Mouse (Mus musculus): ENCODE measurements at regions not wholly inside any gene's neighbourhood (a gene's known extent, or its start where the extent isn't known, plus 50 kb on each side); places are given as distances from the start of the nearest gene placed in this dataset.

GRCm38 (mm10) chr7:135942826-135943225 is 226.7 kb upstream of the Mki67 start:
- Histone ChIP-seq H3K4me2 (ENCODE audit: low read length) (no peak overlapping the region), H3K36me3 (ENCODE audit: control insufficient read depth, insufficient read depth, low read length) (no peaks in the 10 kb centered on the region), H3K4me1 (replicated peaks; ENCODE audit: control insufficient read depth, insufficient read depth, low read length) (no peaks in the 10 kb centered on the region), H3K27ac (ENCODE audit: low read depth) (no peak overlapping the region), H3K4me3 (ENCODE audit: low read depth, low read length) (no peak overlapping the region), H3K27me3 (replicated peaks; ENCODE audit: control insufficient read depth, insufficient read depth, low read length) (no peaks in the 10 kb centered on the region), H3K9ac (ENCODE audit: low read length) (no peak overlapping the region), H3K9me3 (ENCODE audit: control insufficient read depth, low read length) (no peaks in the 10 kb centered on the region)
- DNase-seq (ENCODE audit: low spot score) (no peak), ATAC-seq (replicated peaks; ENCODE audit: low FRiP score, low TSS enrichment, low read depth) (no peak)
- 77% methylated on average over 2 of the region's 2 CpGs for WGBS

DNA sequence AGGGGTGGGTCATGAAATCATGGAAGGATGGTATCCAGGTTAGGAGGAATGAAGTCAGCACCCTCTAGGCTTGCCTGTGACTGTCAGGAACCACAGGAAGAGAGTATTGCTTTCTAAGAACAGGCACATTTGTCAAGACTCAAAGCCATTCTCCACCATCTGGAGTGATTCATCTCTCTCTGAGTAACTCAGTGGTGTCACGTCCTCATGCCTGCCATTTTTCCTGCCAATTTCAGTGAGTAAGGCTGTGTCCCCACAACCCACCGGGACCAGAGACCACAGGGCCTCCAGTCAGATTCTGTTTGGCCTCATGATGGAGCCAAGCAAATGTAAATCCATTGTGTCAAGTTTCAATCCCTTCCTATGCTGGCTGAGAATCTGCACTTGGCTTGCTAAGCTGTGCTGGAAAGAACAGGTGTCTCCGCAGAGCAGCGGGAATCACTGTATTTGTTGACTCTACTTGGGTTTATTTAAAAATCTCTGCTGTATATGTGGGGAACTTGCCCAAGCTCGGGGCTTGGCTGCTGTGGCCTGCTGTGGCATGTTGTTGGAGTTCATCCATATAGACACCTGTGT is 230.0 kb upstream of the Mki67 start:
- Histone ChIP-seq H3K36me3 (ENCODE audit: control insufficient read depth, insufficient read depth, low read length) (no peaks in the 10 kb centered on the region), H3K4me3 (ENCODE audit: low read depth, low read length) (no peak overlapping the region), H3K4me1 (replicated peaks; ENCODE audit: control insufficient read depth, insufficient read depth, low read length) (no peaks in the 10 kb centered on the region), H3K27me3 (replicated peaks; ENCODE audit: control insufficient read depth, insufficient read depth, low read length) (no peaks in the 10 kb centered on the region), H3K9ac (ENCODE audit: low read length) (no peak overlapping the region), H3K9me3 (ENCODE audit: control insufficient read depth, low read length) (no peaks in the 10 kb centered on the region), H3K27ac (ENCODE audit: low read depth) (no peak overlapping the region), H3K4me2 (ENCODE audit: low read length) (no peak overlapping the region)
- DNase-seq (ENCODE audit: low spot score) (no peak), ATAC-seq (replicated peaks; ENCODE audit: low FRiP score, low TSS enrichment, low read depth) (no peak)
- WGBS = 75% methylated on average over 5 of the region's 5 CpGs

DNA sequence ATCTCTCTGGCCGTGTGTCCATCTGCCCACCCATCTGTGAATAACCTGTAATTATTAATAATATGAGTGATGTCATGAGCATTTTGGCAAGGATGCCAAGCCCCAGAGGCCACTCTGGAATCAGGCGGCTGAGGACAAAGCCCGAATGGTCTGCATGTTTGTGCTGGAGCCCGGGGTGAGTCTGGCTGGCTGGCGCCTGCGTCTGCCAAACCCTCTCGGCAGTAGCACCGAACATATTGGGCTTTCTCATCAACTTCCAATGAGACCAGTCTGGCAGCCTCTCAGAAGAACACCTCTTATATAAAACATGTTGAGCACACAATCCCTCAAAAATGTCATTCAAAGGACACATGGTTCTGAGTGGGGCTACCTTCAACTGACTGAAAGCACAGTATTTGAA is 244.9 kb upstream of the Mki67 start:
- H3K36me3 ChIP-seq (ENCODE audit: control insufficient read depth, insufficient read depth, low read length) = no peaks in the 10 kb centered on the region
- no peaks in the 10 kb centered on the region for H3K27me3 ChIP-seq (replicated peaks; ENCODE audit: control insufficient read depth, insufficient read depth, low read length)
- no peaks in the 10 kb centered on the region for H3K9me3 ChIP-seq (ENCODE audit: control insufficient read depth, low read length)
- no peak overlapping the region for H3K4me3 ChIP-seq (ENCODE audit: low read depth, low read length)
- ATAC-seq (replicated peaks; ENCODE audit: low FRiP score, low TSS enrichment, low read depth) (no peak), DNase-seq (ENCODE audit: low spot score) (no peak)
- H3K9ac ChIP-seq (ENCODE audit: low read length) = no peak overlapping the region
- no peak overlapping the region for H3K27ac ChIP-seq (ENCODE audit: low read depth)
- 85% methylated on average over 8 of the region's 8 CpGs for WGBS
- peaks cover 5% of the 10 kb centered on the region; the same call in 1 of the 2 replicates for H3K4me1 ChIP-seq (replicated peaks; ENCODE audit: control insufficient read depth, insufficient read depth, low read length)
- no peak overlapping the region for H3K4me2 ChIP-seq (ENCODE audit: low read length)

GRCm38 (mm10) chr7:135965528-135965927 is 249.4 kb upstream of the Mki67 start:
- no peak overlapping the region for H3K9ac ChIP-seq (ENCODE audit: low read length)
- no peaks in the 10 kb centered on the region for H3K9me3 ChIP-seq (ENCODE audit: control insufficient read depth, low read length)
- H3K4me1 ChIP-seq (replicated peaks; ENCODE audit: control insufficient read depth, insufficient read depth, low read length) = peaks cover 11% of the 10 kb centered on the region
- H3K27me3 ChIP-seq (replicated peaks; ENCODE audit: control insufficient read depth, insufficient read depth, low read length) = no peaks in the 10 kb centered on the region
- no peak overlapping the region for H3K27ac ChIP-seq (ENCODE audit: low read depth)
- no peaks in the 10 kb centered on the region for H3K36me3 ChIP-seq (ENCODE audit: control insufficient read depth, insufficient read depth, low read length)
- no peak for DNase-seq (ENCODE audit: low spot score)
- no peak overlapping the region for H3K4me2 ChIP-seq (ENCODE audit: low read length)
- no peak overlapping the region for H3K4me3 ChIP-seq (ENCODE audit: low read depth, low read length)
- WGBS = 64% methylated on average over 6 of the region's 6 CpGs
- ATAC-seq (replicated peaks; ENCODE audit: low FRiP score, low TSS enrichment, low read depth) = no peak

DNA sequence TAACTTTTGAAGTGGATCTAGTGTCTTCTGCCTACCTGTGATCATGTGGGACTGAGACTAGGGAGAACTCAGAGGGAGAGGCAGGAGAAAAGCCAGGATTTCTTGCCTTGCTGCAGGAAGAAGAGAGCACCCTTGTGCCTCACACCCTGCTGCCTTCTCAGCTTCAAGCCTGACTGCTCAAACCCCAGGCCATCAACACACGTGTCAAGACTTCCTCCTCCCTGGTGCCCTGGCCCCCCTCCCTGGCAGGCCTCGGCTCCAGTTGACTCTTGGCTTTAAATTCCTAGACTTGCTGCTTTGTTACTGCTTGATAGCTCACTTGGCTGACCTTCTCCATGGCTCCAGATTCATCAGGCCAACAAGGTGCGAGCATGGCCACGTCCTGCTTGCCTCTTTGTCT is 250.1 kb upstream of the Mki67 start:
- Histone ChIP-seq H3K9me3 (ENCODE audit: control insufficient read depth, low read length) (no peaks in the 10 kb centered on the region), H3K4me1 (replicated peaks; ENCODE audit: control insufficient read depth, insufficient read depth, low read length) (peaks cover 11% of the 10 kb centered on the region), H3K36me3 (ENCODE audit: control insufficient read depth, insufficient read depth, low read length) (no peaks in the 10 kb centered on the region), H3K4me2 (ENCODE audit: low read length) (no peak overlapping the region), H3K4me3 (ENCODE audit: low read depth, low read length) (no peak overlapping the region), H3K27me3 (replicated peaks; ENCODE audit: control insufficient read depth, insufficient read depth, low read length) (no peaks in the 10 kb centered on the region), H3K27ac (ENCODE audit: low read depth) (no peak overlapping the region), H3K9ac (ENCODE audit: low read length) (no peak overlapping the region)
- no peak for DNase-seq (ENCODE audit: low spot score)
- 45% methylated on average over 4 of the region's 4 CpGs for WGBS
- no peak for ATAC-seq (replicated peaks; ENCODE audit: low FRiP score, low TSS enrichment, low read depth)

DNA sequence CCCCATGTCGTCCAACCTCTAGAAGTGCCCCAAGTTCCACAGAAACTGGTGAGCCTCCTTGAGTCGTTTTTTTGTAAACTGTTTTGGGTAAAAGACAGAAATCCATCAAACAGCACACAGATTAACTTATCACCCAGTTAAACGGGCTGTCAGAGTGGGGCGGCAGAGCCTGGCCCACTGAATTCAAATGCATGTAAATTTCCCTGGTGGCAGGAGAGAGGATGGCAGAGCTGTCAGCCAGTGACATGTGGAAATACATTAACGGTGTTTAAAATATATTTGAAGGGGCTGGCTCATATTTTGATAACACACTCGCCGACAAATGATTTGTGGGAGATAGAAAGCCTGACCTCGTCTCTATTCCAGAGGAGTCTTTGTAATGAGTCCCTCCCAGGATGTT is 252.5 kb upstream of the Mki67 start:
- ATAC-seq (replicated peaks; ENCODE audit: low FRiP score, low TSS enrichment, low read depth) = no peak
- WGBS = 42% methylated on average over 8 of the region's 8 CpGs

DNA sequence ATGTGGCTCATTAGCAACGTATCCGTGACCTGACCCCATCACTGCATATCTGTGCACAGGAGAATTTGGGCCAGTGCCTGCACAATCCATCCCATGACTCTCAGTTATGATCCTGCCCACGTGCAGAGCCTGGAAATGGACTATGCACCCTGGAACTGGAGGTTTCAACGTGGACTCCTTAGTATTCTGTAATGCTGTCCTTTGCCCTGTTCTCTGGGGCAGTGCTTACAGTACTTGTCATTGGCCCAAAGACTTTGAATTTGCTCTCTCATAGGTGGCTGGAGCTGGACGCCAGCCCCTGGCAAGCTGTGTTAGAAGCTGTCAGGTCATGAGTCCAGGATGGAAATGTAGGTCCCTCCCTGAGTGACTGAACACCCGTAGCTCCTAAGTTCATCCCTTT is 269.9 kb upstream of the Mki67 start:
- H3K4me1 ChIP-seq (replicated peaks; ENCODE audit: control insufficient read depth, insufficient read depth, low read length) = no peaks in the 10 kb centered on the region
- ATAC-seq (replicated peaks; ENCODE audit: low FRiP score, low TSS enrichment, low read depth) (no peak), DNase-seq (ENCODE audit: low spot score) (no peak)
- H3K36me3 ChIP-seq (ENCODE audit: control insufficient read depth, insufficient read depth, low read length) = no peaks in the 10 kb centered on the region
- no peak overlapping the region for H3K27ac ChIP-seq (ENCODE audit: low read depth)
- H3K4me2 ChIP-seq (ENCODE audit: low read length) = no peak overlapping the region
- no peaks in the 10 kb centered on the region for H3K9me3 ChIP-seq (ENCODE audit: control insufficient read depth, low read length)
- H3K27me3 ChIP-seq (replicated peaks; ENCODE audit: control insufficient read depth, insufficient read depth, low read length) = no peaks in the 10 kb centered on the region
- no peak overlapping the region for H3K4me3 ChIP-seq (ENCODE audit: low read depth, low read length)
- H3K9ac ChIP-seq (ENCODE audit: low read length) = no peak overlapping the region
- WGBS = 70% methylated on average over 6 of the region's 6 CpGs

More for the DNA sequence above, 252.5 kb upstream of the Mki67 start:
- Histone ChIP-seq H3K4me2 (ENCODE audit: low read length) (no peak overlapping the region), H3K4me3 (ENCODE audit: low read depth, low read length) (no peak overlapping the region), H3K9ac (ENCODE audit: low read length) (no peak overlapping the region), H3K27me3 (replicated peaks; ENCODE audit: control insufficient read depth, insufficient read depth, low read length) (no peaks in the 10 kb centered on the region), H3K27ac (ENCODE audit: low read depth) (no peak overlapping the region), H3K9me3 (ENCODE audit: control insufficient read depth, low read length) (no peaks in the 10 kb centered on the region), H3K4me1 (replicated peaks; ENCODE audit: control insufficient read depth, insufficient read depth, low read length) (peaks cover 11% of the 10 kb centered on the region), H3K36me3 (ENCODE audit: control insufficient read depth, insufficient read depth, low read length) (no peaks in the 10 kb centered on the region)
- no peak for DNase-seq (ENCODE audit: low spot score)

- no peaks in the 10 kb centered on the region for H3K36me3 ChIP-seq (ENCODE audit: control insufficient read depth, insufficient read depth, low read length)
- no peaks in the 10 kb centered on the region for H3K9me3 ChIP-seq (ENCODE audit: control insufficient read depth, low read length)
- H3K4me3 ChIP-seq (ENCODE audit: low read depth, low read length) = no peak overlapping the region
- no peak overlapping the region for H3K9ac ChIP-seq (ENCODE audit: low read length)
- no peak overlapping the region for H3K4me2 ChIP-seq (ENCODE audit: low read length)
- 70% methylated on average over 6 of the region's 6 CpGs for WGBS
- H3K4me1 ChIP-seq (replicated peaks; ENCODE audit: control insufficient read depth, insufficient read depth, low read length) = no peaks in the 10 kb centered on the region; the same call in 1 of the 2 replicates
- no peaks in the 10 kb centered on the region for H3K27me3 ChIP-seq (replicated peaks; ENCODE audit: control insufficient read depth, insufficient read depth, low read length)
- no peak overlapping the region for H3K27ac ChIP-seq (ENCODE audit: low read depth)
- DNase-seq (ENCODE audit: low spot score) (no peak), ATAC-seq (replicated peaks; ENCODE audit: low FRiP score, low TSS enrichment, low read depth) (no peak)
Measured at GRCm38 (mm10) chr7:135990321-135990720, 274.2 kb upstream of the Mki67 start.

DNA sequence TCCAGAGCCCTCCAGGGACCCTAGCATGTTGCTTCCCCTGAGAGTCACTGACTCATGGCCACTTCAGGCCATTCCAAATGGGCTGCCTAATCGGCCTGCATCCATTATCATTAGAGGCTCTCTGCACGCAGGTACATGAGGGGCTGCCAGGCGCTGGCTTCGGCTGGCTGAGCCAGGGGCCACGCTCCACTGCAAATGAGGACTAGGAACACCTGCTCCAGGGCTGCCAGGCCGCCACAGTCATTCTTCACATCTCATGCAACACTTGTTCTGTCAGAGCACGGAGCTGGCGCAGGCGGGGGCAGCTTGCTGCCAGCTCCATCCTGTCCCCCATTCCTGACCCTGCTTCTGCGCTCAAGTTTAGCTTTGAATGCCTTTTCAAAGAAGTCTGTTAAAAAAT is 280.7 kb upstream of the Mki67 start:
- Histone ChIP-seq H3K4me1 (replicated peaks; ENCODE audit: control insufficient read depth, insufficient read depth, low read length) (no peaks in the 10 kb centered on the region; the same call in 1 of the 2 replicates), H3K4me3 (ENCODE audit: low read depth, low read length) (no peak overlapping the region), H3K36me3 (ENCODE audit: control insufficient read depth, insufficient read depth, low read length) (no peaks in the 10 kb centered on the region), H3K4me2 (ENCODE audit: low read length) (no peak overlapping the region), H3K27me3 (replicated peaks; ENCODE audit: control insufficient read depth, insufficient read depth, low read length) (no peaks in the 10 kb centered on the region), H3K9ac (ENCODE audit: low read length) (no peak overlapping the region), H3K27ac (ENCODE audit: low read depth) (no peak overlapping the region), H3K9me3 (ENCODE audit: control insufficient read depth, low read length) (no peaks in the 10 kb centered on the region)
- no peak for DNase-seq (ENCODE audit: low spot score)
- 85% methylated on average over 10 of the region's 10 CpGs for WGBS
- ATAC-seq (replicated peaks; ENCODE audit: low FRiP score, low TSS enrichment, low read depth) = no peak

Data from intestine, embryonic 14.5 days (tissue).